Mouse (Mus musculus) megakaryocyte, embryonic 14.5 days (primary cell): ENCODE results near the gene Eif2b5. TPM values are rescaled to one million over a fixed set of nuclear protein-coding genes. Genes with fewer than 3 reads are reported as not detected.

Source experiments
- H3K27me3 ChIP-seq: replicated peaks from 2 replicates; pipeline ENCODE3; 2012; ENCODE audit warnings: inconsistent platforms
- H3K36me3 ChIP-seq: replicated peaks from 2 replicates; pipeline ENCODE3; 2012; ENCODE audit warnings: low read length, inconsistent platforms, mixed read lengths
- H3K4me1 ChIP-seq: 2 replicates; pipeline ENCODE4 v1.6.1; 2012; ENCODE audit warnings: inconsistent platforms
- H3K4me3 ChIP-seq: replicated peaks from 2 replicates; pipeline ENCODE3; 2012; ENCODE audit warnings: moderate library complexity, mild to moderate bottlenecking, inconsistent platforms
- H3K9me3 ChIP-seq: 2 replicates; pipeline ENCODE4 v1.6.1; 2012; ENCODE audit warnings: inconsistent platforms
- FLI1 ChIP-seq: IDR thresholded peaks from 2 replicates; pipeline ENCODE4 v1.6.1; 2012; ENCODE audit warnings: low read length, inconsistent platforms, mixed read lengths
- GATA1 ChIP-seq: IDR thresholded peaks from 3 replicates; pipeline ENCODE4 v1.6.1; 2012; ENCODE audit warnings: mixed read lengths, low read length, inconsistent platforms, borderline replicate concordance
- polyA plus RNA-seq: library from polyadenylated mRNA; stranded (reverse); fragments of >175 nt; gene quantifications from 2 replicates; pipeline ENCODE4 v1.2.3, GENCODE M21; 2012; ENCODE audit warnings: low replicate concordance; ENCODE audit not compliant: insufficient read depth

The Eif2b5 gene
- polyA plus RNA-seq, 1 experiment, result 9.1 TPM

DNA sequence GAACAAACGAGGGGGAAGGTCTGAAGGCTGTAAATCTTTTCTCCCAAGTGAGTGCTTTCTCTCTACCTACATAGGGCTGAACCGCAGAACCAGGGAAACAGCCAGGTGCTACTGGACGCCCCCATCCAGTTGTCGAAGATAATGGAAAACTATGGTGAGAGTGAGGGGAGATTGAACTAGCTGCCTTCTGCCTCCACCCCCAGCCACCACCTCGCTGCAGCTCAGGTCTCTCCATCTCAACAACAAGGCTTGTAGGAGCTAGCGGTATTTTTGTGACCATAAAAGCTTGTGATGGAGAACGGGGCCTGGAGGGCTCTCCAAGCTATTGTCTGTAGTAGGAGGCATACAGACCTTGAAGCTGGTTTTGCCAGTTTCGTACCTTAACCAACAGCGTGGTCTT is 50.5 kb downstream of the Eif2b5 start:
- Histone ChIP-seq H3K4me1 (peaks cover 50% of the 10 kb centered on the region), H3K27me3 (no peaks in the 10 kb centered on the region), H3K4me3 (peak overlapping the region; percentile 100), H3K36me3 (peaks cover 72% of the 10 kb centered on the region), H3K9me3 (no peaks in the 10 kb centered on the region)
- no peak for TF ChIP-seq GATA1
- no peak for TF ChIP-seq FLI1

DNA sequence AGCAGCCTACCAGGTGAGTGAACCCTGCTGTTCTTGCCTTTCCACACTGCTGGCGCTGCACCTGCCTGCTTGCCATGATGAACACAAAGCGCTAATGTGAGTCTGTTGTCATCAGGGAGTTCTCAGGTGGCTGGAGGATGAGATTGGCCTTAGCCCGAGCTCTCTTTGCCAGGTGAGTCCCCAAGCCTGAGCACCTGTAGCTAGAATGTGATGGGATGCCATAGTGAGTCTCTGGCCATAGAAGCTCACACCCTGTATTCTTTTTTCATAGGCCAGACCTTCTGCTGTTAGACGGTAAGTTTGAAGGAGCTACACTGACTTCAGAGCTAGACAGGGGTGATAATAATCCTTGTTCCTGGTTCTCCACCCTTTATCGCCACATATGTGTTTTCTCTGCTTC is 53.1 kb downstream of the Eif2b5 start:
- no peak overlapping the region for H3K4me3 ChIP-seq
- peaks cover 73% of the 10 kb centered on the region for H3K36me3 ChIP-seq
- TF ChIP-seq GATA1 (no peak), FLI1 (no peak)
- no peaks in the 10 kb centered on the region for H3K27me3 ChIP-seq
- H3K9me3 ChIP-seq, result no peaks in the 10 kb centered on the region
- H3K4me1 ChIP-seq, result peaks cover 44% of the 10 kb centered on the region

DNA sequence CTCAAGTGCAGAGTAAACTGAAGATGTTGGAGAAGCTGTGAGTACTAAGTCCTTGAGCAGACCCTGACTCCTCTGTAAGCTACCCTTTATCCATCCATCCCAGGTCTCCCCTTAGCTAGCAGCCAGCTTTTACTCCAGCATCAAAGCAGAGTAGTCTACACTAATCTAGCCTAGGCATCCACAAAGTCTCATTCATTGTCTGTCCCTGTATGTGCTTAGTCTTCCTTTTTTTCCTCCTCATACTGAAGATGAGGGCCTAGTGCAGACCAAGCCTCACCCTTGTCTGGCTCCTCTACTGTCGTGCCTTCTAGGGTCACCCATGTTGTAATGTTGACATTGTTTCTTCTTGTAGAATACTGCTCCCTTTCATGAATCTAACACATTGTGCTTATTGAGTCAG is 54.0 kb downstream of the Eif2b5 start:
- no peak overlapping the region for H3K4me3 ChIP-seq
- peaks cover 81% of the 10 kb centered on the region for H3K36me3 ChIP-seq
- peaks cover 39% of the 10 kb centered on the region for H3K4me1 ChIP-seq
- no peak for TF ChIP-seq FLI1
- TF ChIP-seq GATA1, result no peak
- no peaks in the 10 kb centered on the region for H3K27me3 ChIP-seq
- no peaks in the 10 kb centered on the region for H3K9me3 ChIP-seq

DNA sequence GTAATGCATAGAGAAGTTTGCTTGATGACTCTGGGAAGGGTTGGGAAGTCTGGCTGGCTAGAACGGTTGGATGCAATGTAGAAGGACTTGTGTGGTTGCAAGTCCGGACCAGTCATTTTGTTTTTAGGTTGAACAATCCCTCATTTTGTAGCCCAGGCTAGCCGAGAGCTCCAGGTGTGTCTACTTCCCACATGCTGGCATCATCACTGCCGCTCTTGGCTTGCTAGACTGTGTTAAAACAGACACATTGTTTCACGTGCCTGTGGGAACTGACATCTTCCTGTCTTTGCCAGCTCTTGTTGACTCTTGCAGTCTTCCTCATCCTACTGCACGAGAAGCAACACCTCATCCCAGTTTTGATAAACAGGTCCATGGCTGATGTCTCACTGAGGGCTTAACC is 56.4 kb downstream of the Eif2b5 start:
- Histone ChIP-seq H3K4me1 (peaks cover 20% of the 10 kb centered on the region), H3K36me3 (peaks cover 96% of the 10 kb centered on the region), H3K4me3 (no peak overlapping the region), H3K9me3 (no peaks in the 10 kb centered on the region), H3K27me3 (no peaks in the 10 kb centered on the region)
- TF ChIP-seq FLI1, result no peak
- no peak for TF ChIP-seq GATA1

DNA sequence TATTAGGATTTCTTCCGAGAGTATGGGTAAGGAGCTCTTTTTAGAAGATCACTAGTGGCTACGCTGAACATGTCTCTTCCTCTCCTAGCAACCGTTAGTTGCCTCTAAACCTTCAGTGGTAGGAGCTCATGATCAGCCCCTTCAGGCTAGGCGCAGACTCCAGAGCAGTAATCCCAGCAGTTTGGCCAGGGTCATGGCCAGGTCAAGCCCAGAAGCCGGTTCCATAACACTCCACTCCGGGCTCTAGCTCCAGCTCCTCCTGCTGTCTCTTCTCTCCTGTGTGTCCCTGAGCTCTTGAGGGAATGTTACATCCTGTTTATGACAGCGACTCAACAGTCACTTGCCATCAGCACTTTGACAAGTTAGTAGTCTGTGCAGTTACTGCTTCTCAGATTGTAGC is 58.8 kb downstream of the Eif2b5 start:
- Histone ChIP-seq H3K4me3 (no peak overlapping the region), H3K9me3 (no peaks in the 10 kb centered on the region), H3K36me3 (peaks cover 98% of the 10 kb centered on the region), H3K4me1 (peaks cover 7% of the 10 kb centered on the region), H3K27me3 (no peaks in the 10 kb centered on the region)
- no peak for TF ChIP-seq FLI1
- no peak for TF ChIP-seq GATA1

Other genes starting within 250 kb of the Eif2b5 start
- gene Parl, start 196.4 kb upstream of the Eif2b5 start, polyA plus RNA-seq, result 30.1 and 165 TPM in 2 replicates
- gene Cyp2ab1, start 173.4 kb upstream of the Eif2b5 start, polyA plus RNA-seq, result not detected in 2 replicates
- gene Abcc5, start 72.4 kb upstream of the Eif2b5 start, polyA plus RNA-seq, result 5.3 and 17.1 TPM in 2 replicates
- 21.1 and 45.9 TPM in 2 replicates for gene Dvl3, start 18.2 kb downstream of the Eif2b5 start, polyA plus RNA-seq
- gene Ap2m1, start 36.7 kb downstream of the Eif2b5 start, polyA plus RNA-seq, result 49.0 and 228 TPM in 2 replicates
- 24.1 TPM in 1 of 2 replicates, not detected in the other for gene Abcf3, start 49.8 kb downstream of the Eif2b5 start, polyA plus RNA-seq
- gene Vwa5b2, start 90.7 kb downstream of the Eif2b5 start, polyA plus RNA-seq, result not detected in 2 replicates
- 5.4 and 20.7 TPM in 2 replicates for gene Eef1akmt4, start 112.8 kb downstream of the Eif2b5 start, polyA plus RNA-seq
- gene Gm49333, start 112.8 kb downstream of the Eif2b5 start, polyA plus RNA-seq, result not detected in 2 replicates
- 15.2 and 24.9 TPM in 2 replicates for gene Alg3, start 112.9 kb downstream of the Eif2b5 start, polyA plus RNA-seq
- gene Camk2n2, start 122.5 kb downstream of the Eif2b5 start, polyA plus RNA-seq, result 2.3 and 5.9 TPM in 2 replicates
- gene Ece2, start 131.0 kb downstream of the Eif2b5 start, polyA plus RNA-seq, result 0.48 TPM in 1 of 2 replicates, not detected in the other
- 33.0 and 128 TPM in 2 replicates for gene Psmd2, start 152.8 kb downstream of the Eif2b5 start, polyA plus RNA-seq
- 247 and 739 TPM in 2 replicates for gene Eif4g1, start 169.5 kb downstream of the Eif2b5 start, polyA plus RNA-seq
- 7.9 and 8.6 TPM in 2 replicates for gene Fam131a, start 194.4 kb downstream of the Eif2b5 start, polyA plus RNA-seq
- 2.9 TPM in 1 of 2 replicates, not detected in the other for gene Polr2h, start 218.8 kb downstream of the Eif2b5 start, polyA plus RNA-seq
- gene Clcn2, start 218.9 kb downstream of the Eif2b5 start, polyA plus RNA-seq, result 2.1 TPM in 1 of 2 replicates, not detected in the other
- gene Chrd, start 234.3 kb downstream of the Eif2b5 start, polyA plus RNA-seq, result not detected in 2 replicates
- gene Thpo, start 235.7 kb downstream of the Eif2b5 start, polyA plus RNA-seq, result not detected in 2 replicates